Mouse (Mus musculus) cerebellum, adult 11 months (tissue): ENCODE results near the gene Kank3.
A peak's percentile ranks its signal among the peaks of the same experiment; 100 is the strongest.
"Not testable (repeated sequence)": the region's sequence is repeated elsewhere in the genome, so short reads cannot be mapped to it uniquely, and the experiment has no call there.

Experiments used
- DNase-seq: peaks from one replicate; pipeline ENCODE4 v3.0.0; 2022

The Kank3 gene

GRCm38 (mm10) chr17:33808192-33808591, 2.1 kb upstream of the Kank3 start:
- no peak for DNase-seq

- DNase-seq = no peak
These were observed 810 bp downstream of the Kank3 start for GRCm38 (mm10) chr17:33811142-33811516.

DNA sequence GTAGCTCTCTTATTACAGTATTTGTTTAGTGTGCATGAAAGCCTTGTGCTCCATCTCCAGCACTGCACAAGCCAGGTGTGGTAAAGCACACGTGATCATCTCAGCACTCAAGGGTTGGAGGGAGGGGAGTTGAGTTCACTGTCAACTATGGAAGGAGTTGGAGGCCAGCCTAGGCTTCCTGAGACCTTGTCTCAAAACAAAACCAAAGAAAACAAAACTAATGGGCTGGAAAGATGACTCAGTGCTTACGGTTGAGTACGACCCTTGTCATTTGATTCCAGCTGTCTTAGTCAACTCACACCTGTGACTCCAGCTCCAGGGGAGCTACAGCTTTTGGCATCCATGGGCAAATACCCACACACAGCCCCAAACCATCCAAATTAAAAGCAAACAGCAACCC, 2.2 kb downstream of the Kank3 start:
- DNase-seq = no peak

DNA sequence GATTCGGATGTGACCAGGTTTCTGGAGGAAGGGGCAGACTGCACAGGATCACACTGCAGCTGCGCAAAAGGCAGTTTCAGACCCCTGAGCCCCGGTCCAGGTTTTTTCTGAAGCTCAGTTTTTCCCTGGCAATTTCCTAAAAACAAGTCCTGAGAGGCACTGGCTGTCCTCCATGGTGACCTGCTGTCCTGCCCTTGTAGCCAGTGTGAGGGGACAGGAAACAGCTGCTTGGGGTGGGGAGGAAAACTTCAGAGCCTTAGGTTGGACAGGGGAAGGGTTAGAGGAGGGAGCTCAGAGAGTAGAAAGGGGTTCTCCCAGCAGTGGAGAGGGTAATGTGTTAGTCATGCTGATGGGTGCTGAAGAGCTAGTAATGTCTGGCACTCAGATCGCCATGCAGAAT, 2.7 kb downstream of the Kank3 start:
- no peak for DNase-seq

- DNase-seq = no peak
These were observed 5.1 kb downstream of the Kank3 start for GRCm38 (mm10) chr17:33815399-33815798.

DNA sequence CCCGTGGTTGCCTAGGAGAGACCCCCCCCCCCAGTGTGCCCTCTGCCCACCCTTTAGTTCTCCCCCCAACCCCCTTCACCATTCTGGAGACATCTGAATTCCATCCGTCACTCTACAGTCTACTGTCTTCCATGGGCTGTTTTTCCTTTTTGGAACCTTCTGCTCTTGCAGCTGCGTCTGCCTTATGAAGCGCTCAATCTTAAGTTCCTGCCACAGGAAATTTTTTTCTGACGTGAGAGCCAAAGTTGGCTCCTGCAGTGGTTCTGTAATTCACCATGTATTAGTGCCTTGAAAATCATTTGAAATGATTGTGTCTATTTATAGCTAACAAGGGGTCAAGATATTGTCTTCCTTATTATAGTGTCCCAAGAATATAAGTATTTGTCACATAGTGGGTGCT, 6.3 kb downstream of the Kank3 start:
- no peak for DNase-seq

GRCm38 (mm10) chr17:33817184-33817968, 7.1 kb downstream of the Kank3 start:
- peak; percentile 92 for DNase-seq

- no peak for DNase-seq
These were observed 7.8 kb downstream of the Kank3 start for GRCm38 (mm10) chr17:33817969-33818643.

GRCm38 (mm10) chr17:33822436-33822959, 12.2 kb downstream of the Kank3 start:
- no peak for DNase-seq

DNA sequence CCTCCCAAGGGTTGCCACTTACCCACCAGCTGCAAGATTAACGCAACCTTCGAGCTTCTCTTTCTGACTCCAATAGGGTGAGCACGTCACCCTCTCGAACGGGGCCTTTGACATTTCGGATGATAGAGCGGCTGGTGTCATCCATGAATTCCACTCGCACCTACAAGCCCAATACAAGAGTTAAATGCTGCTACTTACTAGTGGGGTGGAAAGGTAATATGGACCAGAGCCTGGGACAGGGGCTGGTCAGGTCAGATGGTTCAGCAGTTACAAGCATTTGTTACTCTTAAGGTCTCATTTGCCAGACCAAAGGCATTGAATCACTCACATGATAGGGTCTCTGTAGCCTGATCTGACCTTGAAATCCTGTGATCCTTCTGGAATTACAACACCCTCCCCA, 12.9 kb downstream of the Kank3 start:
- not testable (repeated sequence) for DNase-seq

- peak; percentile 96 for DNase-seq
These were observed 14.0 kb downstream of the Kank3 start, which contains the start of the genes Rps28 and Ndufa7 for GRCm38 (mm10) chr17:33824084-33824996. Rps28 (minus strand) TSS chr17:33824562. Ndufa7 (plus strand) TSS chr17:33824572.

GRCm38 (mm10) chr17:33824997-33825330, 14.6 kb downstream of the Kank3 start:
- not testable (repeated sequence) for DNase-seq

DNA sequence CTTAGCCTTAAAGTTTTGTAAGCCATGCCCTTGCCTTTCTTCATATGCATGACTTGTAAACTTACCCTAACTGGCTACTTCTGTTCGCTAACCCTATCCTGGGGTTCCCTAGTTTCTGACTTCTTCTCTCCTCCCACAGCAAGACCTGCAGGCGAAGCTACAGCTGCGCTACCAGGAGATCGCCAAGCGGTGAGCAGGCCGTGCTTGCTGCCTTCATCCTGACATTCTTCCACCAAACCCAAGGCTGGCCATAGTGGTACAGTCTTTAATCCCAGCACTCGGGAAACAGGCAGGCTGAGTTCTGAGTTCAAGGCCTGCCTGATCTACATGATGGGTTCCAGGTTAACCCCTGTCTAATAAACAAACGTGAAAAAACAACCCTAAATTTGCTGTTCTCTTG, 15.1 kb downstream of the Kank3 start:
- DNase-seq = no peak

- peak; percentile 69 for DNase-seq
These were observed 16.5 kb downstream of the Kank3 start for GRCm38 (mm10) chr17:33826850-33827249.

DNA sequence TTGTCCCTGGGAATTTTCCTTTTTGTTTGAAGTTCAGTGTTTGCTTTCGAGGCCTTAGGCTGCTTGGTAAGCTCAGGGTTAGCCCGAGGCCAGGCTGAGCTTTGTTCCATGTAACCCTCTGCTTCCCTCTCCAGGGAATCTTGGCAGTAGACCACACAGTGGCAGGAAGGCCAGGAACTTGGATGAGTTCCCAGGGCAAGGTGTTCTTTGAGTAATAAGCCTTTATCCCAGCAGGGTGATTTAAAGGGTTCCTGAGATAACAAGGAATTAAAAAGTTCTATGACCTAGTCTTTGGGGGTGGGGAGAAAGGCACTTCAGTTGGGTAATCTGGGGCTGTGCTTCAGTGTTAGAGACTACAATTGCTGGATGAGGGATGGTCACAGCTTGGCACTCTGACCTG, 18.6 kb downstream of the Kank3 start:
- peak; percentile 53 for DNase-seq

DNA sequence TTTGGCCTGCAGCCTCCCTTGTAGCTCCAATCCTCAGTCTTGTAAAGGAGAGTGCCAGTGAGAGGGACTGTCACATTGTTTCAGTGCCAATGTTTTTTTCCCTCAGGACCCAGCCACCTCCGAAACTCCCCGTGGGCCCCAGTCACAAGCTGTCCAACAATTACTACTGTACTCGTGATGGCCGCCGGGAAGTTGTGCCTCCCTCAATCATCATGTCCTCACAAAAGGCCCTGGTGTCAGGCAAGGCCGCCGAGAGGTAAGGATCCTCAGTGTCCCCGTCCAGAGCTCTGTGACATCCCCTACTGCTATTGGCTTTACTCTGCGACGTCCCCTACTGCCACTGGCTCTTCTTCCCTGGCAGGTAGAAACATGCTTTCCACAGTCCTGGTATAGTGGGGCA, 19.2 kb downstream of the Kank3 start:
- DNase-seq = no peak

DNA sequence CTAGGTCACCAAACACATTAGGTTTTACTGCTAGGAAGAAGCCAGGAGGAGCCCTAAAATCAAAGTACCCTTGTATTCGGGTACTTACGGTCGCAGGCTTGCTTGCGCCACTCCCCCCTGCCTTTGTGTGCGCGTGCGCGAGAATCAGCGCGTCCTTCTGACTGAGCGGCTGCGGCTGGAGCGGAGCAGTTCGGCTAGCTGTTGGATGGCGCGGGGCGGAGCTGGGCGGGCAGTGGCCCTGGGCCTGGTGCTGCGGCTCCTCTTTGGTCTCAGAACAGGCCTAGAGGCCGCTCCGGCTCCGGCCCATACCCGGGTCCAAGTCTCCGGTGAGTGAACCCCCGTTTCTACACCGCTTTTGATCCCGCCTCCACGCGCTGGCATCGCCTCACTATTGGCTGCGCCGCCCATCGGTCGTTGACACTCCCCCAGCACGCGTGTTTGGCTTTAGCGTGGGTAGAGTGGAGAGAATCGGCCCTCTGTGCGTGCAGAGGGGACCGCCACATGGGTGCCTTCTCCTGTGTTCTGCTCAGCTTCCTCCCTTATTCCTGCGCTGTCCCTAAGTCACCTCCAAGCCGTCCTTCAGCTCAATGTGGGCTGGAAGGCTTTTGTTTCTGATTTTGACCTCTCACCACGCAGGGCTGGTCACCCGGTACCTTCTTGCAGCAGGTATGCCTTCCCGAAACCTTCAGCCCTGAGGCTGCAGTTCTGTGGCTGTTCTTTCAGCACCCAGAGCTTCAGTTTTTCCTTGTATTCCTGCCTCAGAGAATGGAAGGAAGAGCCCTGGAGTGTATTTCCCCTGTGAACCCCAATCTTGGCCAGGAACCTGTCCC, 32.9 kb downstream of the Kank3 start, which contains the start of gene Cd320:
Gene Cd320, plus strand, starts transcription at position 126 of the 830 bp plus-strand sequence.
- peak; percentile 90 for DNase-seq

DNA sequence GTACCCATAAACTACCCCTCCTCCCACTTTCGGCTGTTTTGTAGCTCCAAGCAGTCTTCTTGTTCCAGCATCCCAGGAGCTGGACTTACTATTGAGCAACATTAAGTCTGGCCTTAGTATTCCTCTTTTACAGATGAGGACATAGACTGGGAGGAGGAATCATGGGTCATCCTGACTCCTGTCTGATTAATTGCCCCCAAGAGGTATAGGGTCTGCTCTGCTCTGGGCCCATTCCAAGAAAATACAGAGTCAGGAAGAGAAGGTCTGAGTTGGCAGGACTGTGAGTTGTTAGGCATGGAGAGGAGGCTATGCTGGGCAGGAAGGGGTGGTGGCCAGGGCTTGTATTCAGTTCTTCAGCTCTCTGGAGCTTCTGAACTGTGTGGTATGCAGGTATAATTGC, 33.9 kb downstream of the Kank3 start:
- DNase-seq = no peak

DNA sequence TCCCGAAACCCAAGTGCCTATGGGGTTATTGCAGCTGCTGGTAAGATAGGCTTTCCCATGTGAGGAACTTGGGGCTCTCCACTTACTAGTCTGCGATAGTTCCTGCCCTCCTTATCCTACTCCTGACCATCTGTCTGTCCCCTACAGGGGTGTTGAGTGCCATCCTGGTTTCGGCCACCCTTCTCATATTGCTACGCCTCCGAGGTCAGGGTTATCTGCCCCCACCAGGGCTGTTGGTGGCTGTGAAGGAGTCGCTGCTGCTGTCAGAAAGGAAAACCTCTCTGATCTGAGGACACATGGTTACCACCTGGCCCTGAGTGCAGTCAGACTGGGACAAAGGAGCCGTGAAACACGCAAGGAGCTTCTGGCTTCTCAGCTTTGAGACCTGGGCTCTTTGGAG, 37.8 kb downstream of the Kank3 start:
- no peak for DNase-seq

DNA sequence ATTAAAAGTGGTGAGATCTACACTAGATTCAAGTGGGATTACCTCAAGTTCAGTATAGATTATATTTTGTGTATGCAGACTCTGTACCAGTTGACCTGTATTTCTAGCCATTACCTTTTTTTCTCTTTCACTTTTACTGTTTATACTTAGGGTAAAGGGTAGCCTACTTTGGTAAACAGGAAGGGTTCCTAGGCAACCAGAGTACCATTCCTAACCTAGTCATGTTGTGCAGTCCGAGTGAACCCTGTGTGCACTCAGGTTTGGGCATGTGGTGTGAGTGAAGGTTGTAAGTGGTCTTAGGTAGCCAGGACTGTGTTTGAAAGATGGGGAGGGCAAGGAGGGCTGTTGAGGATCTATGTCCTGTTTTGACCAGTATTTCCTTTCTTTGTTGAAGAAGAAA, 41.0 kb downstream of the Kank3 start:
- DNase-seq = no peak

- DNase-seq = no peak
These were observed 47.5 kb downstream of the Kank3 start for GRCm38 (mm10) chr17:33857816-33858215.
